Mouse (Mus musculus): ENCODE results near the gene Fbxl21. TPM values are rescaled to one million over a fixed set of nuclear protein-coding genes. Genes with fewer than 3 reads are reported as not detected.

Gene Fbxl21
- total and polyA plus RNA-seq, 2 experiments from 2014 or later, result 0.70 to 1.1 TPM

DNA sequence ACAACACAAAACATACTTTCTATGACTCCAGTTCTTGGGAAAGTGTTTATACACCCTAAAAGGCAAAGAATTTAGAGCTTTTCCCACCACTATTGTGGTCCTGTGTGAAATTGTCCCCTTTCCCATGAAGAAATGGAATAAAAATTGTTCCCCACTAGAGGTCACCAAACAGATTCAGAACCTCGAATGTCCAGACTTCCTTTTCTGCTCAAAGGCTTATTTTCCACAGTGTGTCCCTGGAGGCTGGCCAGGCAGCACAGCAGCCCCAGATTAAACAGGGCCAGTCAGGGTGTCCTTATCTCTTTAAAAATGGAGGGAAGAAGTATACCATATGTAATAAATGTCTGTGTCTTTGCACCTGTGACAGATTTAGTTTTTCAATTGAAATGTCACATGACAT is 33.7 kb downstream of the Fbxl21 start:
- Histone ChIP-seq H3K27ac (ENCODE audit: low read depth) (no peak overlapping the region), H3K4me3 (ENCODE audit: low read depth, low read length) (no peak overlapping the region), H3K9ac (replicated peaks; ENCODE audit: low read depth, low read length) (no peak overlapping the region), H3K9me3 (replicated peaks; ENCODE audit: control insufficient read depth, low read length) (no peaks in the 10 kb centered on the region), H3K4me2 (ENCODE audit: low read depth, low read length) (no peak overlapping the region), H3K4me1 (ENCODE audit: control insufficient read depth, insufficient read depth) (peaks cover 18% of the 10 kb centered on the region), H3K36me3 (replicated peaks; ENCODE audit: control insufficient read depth, insufficient read depth, low read length) (no peaks in the 10 kb centered on the region), H3K27me3 (ENCODE audit: control insufficient read depth, insufficient read depth, low read length) (peaks cover 4% of the 10 kb centered on the region; the same call in 1 of the 2 replicates)
- 0% methylated on average over 1 of the region's 1 CpGs for WGBS
- DNase-seq (ENCODE audit: low spot score), result peak; percentile 71
- ATAC-seq (ENCODE audit: insufficient read depth, low read depth), result no peak
- TF ChIP-seq CTCF (IDR thresholded peaks at IDR 0.05; ENCODE audit: low read depth), result peak; percentile 61
- no peak for TF ChIP-seq EP300 (IDR thresholded peaks at IDR 0.05; ENCODE audit: low read depth)

DNA sequence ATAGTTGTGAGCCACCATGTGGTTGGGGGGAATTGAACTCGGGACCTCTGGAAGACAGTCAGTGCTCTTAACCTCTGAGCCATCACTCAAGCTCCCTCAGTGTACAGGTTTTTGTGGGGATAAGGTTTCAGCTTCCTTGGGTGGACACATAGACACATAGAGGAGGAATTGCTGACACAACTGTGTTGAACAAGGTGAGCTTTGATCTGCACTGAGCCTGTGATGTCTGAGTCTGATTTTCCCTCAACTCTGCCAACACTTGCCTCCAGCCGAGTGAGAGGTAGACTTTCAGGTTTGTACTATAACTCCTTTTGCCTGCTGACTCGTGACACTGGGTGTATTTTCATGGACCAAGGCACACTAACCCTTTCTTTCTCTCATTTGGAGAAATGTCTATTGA is 34.4 kb downstream of the Fbxl21 start:
- ATAC-seq (ENCODE audit: insufficient read depth, low read depth), result no peak
- no peaks in the 10 kb centered on the region for H3K9me3 ChIP-seq (replicated peaks; ENCODE audit: control insufficient read depth, low read length)
- H3K9ac ChIP-seq (replicated peaks; ENCODE audit: low read depth, low read length), result no peak overlapping the region
- no peak for DNase-seq (ENCODE audit: low spot score)
- peaks cover 7% of the 10 kb centered on the region; the same call in 1 of the 2 replicates for H3K27me3 ChIP-seq (ENCODE audit: control insufficient read depth, insufficient read depth, low read length)
- no peak overlapping the region for H3K4me3 ChIP-seq (ENCODE audit: low read depth, low read length)
- no peaks in the 10 kb centered on the region for H3K36me3 ChIP-seq (replicated peaks; ENCODE audit: control insufficient read depth, insufficient read depth, low read length)
- 86% methylated on average over 3 of the region's 3 CpGs for WGBS
- TF ChIP-seq EP300 (IDR thresholded peaks at IDR 0.05; ENCODE audit: low read depth) (no peak), CTCF (IDR thresholded peaks at IDR 0.05; ENCODE audit: low read depth) (no peak)
- H3K4me2 ChIP-seq (ENCODE audit: low read depth, low read length), result no peak overlapping the region
- H3K27ac ChIP-seq (ENCODE audit: low read depth), result no peak overlapping the region
- peaks cover 12% of the 10 kb centered on the region for H3K4me1 ChIP-seq (ENCODE audit: control insufficient read depth, insufficient read depth)

DNA sequence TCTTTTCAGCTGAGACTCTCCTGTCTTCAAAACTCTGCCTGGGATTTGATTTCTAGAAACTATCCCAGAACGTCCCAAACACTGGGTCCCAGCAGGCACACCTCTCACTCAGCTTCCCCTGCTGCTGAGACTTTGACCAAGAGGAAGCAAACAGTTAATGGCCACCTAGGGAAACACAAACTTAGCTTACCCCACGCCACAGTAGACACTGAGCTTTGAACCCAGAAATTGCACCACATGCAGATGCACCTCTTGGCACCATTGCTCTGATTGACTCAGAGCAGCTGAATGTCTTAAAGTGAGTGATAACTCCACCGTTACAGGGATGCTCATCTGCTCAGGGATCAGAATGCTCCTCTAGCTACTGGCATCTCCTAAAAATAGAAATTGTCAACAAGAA is 36.5 kb downstream of the Fbxl21 start:
- no peaks in the 10 kb centered on the region for H3K36me3 ChIP-seq (replicated peaks; ENCODE audit: control insufficient read depth, insufficient read depth, low read length)
- no peak overlapping the region for H3K27ac ChIP-seq (ENCODE audit: low read depth)
- WGBS, result 56% methylated on average over 3 of the region's 3 CpGs
- no peak overlapping the region for H3K4me2 ChIP-seq (ENCODE audit: low read depth, low read length)
- no peak overlapping the region for H3K9ac ChIP-seq (replicated peaks; ENCODE audit: low read depth, low read length)
- H3K9me3 ChIP-seq (replicated peaks; ENCODE audit: control insufficient read depth, low read length), result no peaks in the 10 kb centered on the region
- DNase-seq (ENCODE audit: low spot score), result no peak
- peaks cover 7% of the 10 kb centered on the region; the same call in 1 of the 2 replicates for H3K27me3 ChIP-seq (ENCODE audit: control insufficient read depth, insufficient read depth, low read length)
- peaks cover 4% of the 10 kb centered on the region for H3K4me1 ChIP-seq (ENCODE audit: control insufficient read depth, insufficient read depth)
- ATAC-seq (ENCODE audit: insufficient read depth, low read depth), result no peak
- H3K4me3 ChIP-seq (ENCODE audit: low read depth, low read length), result no peak overlapping the region
- TF ChIP-seq EP300 (IDR thresholded peaks at IDR 0.05; ENCODE audit: low read depth) (no peak), CTCF (IDR thresholded peaks at IDR 0.05; ENCODE audit: low read depth) (no peak)

DNA sequence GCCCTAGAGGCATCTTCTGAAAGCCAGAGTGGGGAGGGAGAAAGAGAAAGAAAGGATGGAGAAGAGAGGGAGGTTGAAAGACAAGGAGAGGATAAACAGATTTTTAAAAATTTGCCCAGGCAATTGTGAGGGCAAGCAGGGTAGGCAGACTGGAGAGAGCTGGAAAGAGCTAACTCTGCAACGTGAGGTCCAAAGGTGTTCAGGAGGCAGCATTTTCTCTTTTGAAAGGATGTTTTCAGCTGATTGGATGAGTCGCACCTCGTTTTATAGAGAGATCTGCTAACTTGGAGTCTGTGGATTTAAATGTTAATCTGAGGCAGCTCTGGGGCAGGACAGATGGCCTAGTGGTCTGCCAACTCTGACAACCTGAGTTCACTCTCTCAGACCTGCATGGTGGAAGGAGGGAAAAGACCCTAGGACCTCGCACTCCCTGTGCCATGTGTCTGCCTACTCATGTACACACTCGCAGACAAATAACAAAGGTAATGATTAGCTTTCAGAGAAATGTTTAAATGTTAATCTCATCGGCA is 37.6 kb downstream of the Fbxl21 start:
- Histone ChIP-seq H3K27me3 (ENCODE audit: control insufficient read depth, insufficient read depth, low read length) (peaks cover 7% of the 10 kb centered on the region; the same call in 1 of the 2 replicates), H3K4me3 (ENCODE audit: low read depth, low read length) (no peak overlapping the region), H3K27ac (ENCODE audit: low read depth) (no peak overlapping the region), H3K9ac (replicated peaks; ENCODE audit: low read depth, low read length) (no peak overlapping the region), H3K36me3 (replicated peaks; ENCODE audit: control insufficient read depth, insufficient read depth, low read length) (no peaks in the 10 kb centered on the region), H3K4me2 (ENCODE audit: low read depth, low read length) (no peak overlapping the region), H3K4me1 (ENCODE audit: control insufficient read depth, insufficient read depth) (peaks cover 4% of the 10 kb centered on the region), H3K9me3 (replicated peaks; ENCODE audit: control insufficient read depth, low read length) (no peaks in the 10 kb centered on the region)
- TF ChIP-seq EP300 (IDR thresholded peaks at IDR 0.05; ENCODE audit: low read depth) (no peak), CTCF (IDR thresholded peaks at IDR 0.05; ENCODE audit: low read depth) (no peak)
- no peak for ATAC-seq (ENCODE audit: insufficient read depth, low read depth)
- DNase-seq (ENCODE audit: low spot score), result no peak
- WGBS, result 84% methylated on average over 6 of the region's 6 CpGs

DNA sequence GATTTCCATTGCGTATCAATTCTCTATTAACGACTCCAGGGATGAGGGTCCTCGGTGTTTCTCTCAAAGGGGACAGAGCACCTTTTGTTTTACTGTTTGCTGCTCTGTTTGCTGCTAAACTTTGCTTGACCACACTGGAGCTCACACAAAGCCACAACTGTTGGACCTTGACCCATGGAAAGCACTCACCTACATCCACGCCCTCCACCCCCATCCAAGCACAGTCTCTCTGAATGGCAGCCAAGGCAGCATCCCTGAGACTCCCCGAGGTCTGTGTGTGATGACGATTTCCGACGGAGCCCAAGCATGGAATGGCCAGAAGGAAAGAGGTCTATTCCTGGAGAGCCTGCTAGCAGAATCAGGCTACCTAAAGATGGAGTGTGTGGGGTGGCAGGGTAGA is 38.9 kb downstream of the Fbxl21 start:
- H3K4me2 ChIP-seq (ENCODE audit: low read depth, low read length), result no peak overlapping the region
- no peak overlapping the region for H3K27ac ChIP-seq (ENCODE audit: low read depth)
- no peak overlapping the region for H3K9ac ChIP-seq (replicated peaks; ENCODE audit: low read depth, low read length)
- H3K4me1 ChIP-seq (ENCODE audit: control insufficient read depth, insufficient read depth), result peaks cover 3% of the 10 kb centered on the region
- H3K36me3 ChIP-seq (replicated peaks; ENCODE audit: control insufficient read depth, insufficient read depth, low read length), result no peaks in the 10 kb centered on the region
- no peak overlapping the region for H3K4me3 ChIP-seq (ENCODE audit: low read depth, low read length)
- no peaks in the 10 kb centered on the region for H3K9me3 ChIP-seq (replicated peaks; ENCODE audit: control insufficient read depth, low read length)
- ATAC-seq (ENCODE audit: insufficient read depth, low read depth), result no peak
- no peak for TF ChIP-seq EP300 (IDR thresholded peaks at IDR 0.05; ENCODE audit: low read depth)
- no peak for TF ChIP-seq CTCF (IDR thresholded peaks at IDR 0.05; ENCODE audit: low read depth)
- DNase-seq (ENCODE audit: low spot score), result no peak
- peaks cover 7% of the 10 kb centered on the region; the same call in 1 of the 2 replicates for H3K27me3 ChIP-seq (ENCODE audit: control insufficient read depth, insufficient read depth, low read length)
- 75% methylated on average over 8 of the region's 8 CpGs for WGBS

DNA sequence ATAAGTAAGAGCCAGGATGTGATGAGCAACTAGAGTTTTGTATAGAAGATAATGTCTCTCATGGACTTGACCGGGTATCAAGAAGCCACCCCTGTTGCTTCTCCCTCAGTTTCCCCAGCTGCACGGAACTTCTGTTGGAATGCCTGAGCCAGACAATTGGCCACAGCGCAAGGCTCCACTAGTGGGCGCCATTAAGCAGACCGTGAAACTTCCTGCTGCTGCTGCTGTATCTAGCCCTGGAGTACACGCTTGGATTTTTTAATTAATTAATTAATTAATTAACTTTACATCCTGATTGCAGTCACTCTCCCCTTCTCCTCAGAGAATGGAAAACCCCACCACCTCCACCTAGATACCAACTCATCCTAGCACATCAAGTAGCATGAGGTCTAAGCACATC is 40.8 kb downstream of the Fbxl21 start:
- Histone ChIP-seq H3K4me3 (ENCODE audit: low read depth, low read length) (no peak overlapping the region), H3K27me3 (ENCODE audit: control insufficient read depth, insufficient read depth, low read length) (peaks cover 7% of the 10 kb centered on the region; the same call in 1 of the 2 replicates), H3K9me3 (replicated peaks; ENCODE audit: control insufficient read depth, low read length) (no peaks in the 10 kb centered on the region), H3K4me1 (ENCODE audit: control insufficient read depth, insufficient read depth) (peaks cover 9% of the 10 kb centered on the region; the same call in 1 of the 2 replicates), H3K27ac (ENCODE audit: low read depth) (peak overlapping the region; percentile 13; the same call in 1 of the 2 replicates), H3K4me2 (ENCODE audit: low read depth, low read length) (no peak overlapping the region), H3K9ac (replicated peaks; ENCODE audit: low read depth, low read length) (no peak overlapping the region), H3K36me3 (replicated peaks; ENCODE audit: control insufficient read depth, insufficient read depth, low read length) (no peaks in the 10 kb centered on the region)
- ATAC-seq (ENCODE audit: insufficient read depth, low read depth) (no peak), DNase-seq (ENCODE audit: low spot score) (no peak)
- TF ChIP-seq CTCF (IDR thresholded peaks at IDR 0.05; ENCODE audit: low read depth) (peak; percentile 59), EP300 (IDR thresholded peaks at IDR 0.05; ENCODE audit: low read depth) (no peak)
- 34% methylated on average over 6 of the region's 6 CpGs for WGBS

All from heart, postnatal 0 days (tissue).